Mouse (Mus musculus): ENCODE results near the gene Intu. TPM values are rescaled to one million over a fixed set of nuclear protein-coding genes. Genes with fewer than 3 reads are reported as not detected.
A peak's percentile ranks its signal among the peaks of the same experiment; 100 is the strongest.

The Intu gene
- polyA plus RNA-seq, 1 experiment from 2014 or later, result 3.3 TPM

DNA sequence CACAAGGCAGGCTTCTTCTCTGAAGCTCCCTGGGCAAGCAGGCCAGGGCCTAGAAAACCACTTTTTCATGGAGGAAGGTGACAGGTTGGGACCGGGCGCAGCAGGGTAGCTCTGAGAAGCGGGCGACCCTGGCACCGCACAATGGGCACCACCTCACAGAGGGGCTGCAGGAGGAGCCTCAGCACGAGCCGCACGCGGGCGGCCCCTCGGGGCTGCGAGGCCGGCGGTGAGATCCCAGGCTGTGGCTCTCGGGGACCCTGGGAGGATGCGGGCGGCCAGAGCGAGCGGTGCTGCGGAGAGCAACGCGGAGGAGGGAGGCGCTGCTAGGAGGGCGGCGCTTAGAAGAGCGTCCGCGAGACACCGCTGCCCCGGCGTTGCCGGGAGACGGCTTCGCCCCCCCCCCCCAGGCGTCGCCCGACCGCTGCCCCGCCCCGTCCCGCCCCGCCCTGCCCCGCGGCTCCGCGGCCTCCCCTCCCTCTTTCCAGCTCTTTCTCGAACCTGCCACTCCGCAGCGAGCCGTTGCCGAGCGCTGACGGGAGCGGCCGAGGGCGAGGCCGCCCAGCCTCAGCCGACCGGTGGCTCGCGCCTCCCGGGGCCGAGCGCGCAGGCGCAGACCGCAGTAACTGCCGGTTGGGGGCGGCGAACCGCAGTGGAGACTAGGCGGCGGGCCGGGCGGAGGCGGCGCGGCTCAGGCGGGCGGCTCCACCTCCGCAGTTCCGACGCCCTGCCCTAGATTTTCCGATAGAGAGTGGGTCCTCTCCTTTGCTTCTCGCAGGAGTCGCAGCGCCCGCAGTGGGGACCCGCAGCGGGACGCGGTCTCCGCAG is 214.0 kb downstream of the Intu start:
- H3K9ac ChIP-seq, result peak overlapping the region; percentile 73
- no peak overlapping the region for H3K27ac ChIP-seq
- under 1% methylated on average over 62 of the region's 93 CpGs for WGBS

DNA sequence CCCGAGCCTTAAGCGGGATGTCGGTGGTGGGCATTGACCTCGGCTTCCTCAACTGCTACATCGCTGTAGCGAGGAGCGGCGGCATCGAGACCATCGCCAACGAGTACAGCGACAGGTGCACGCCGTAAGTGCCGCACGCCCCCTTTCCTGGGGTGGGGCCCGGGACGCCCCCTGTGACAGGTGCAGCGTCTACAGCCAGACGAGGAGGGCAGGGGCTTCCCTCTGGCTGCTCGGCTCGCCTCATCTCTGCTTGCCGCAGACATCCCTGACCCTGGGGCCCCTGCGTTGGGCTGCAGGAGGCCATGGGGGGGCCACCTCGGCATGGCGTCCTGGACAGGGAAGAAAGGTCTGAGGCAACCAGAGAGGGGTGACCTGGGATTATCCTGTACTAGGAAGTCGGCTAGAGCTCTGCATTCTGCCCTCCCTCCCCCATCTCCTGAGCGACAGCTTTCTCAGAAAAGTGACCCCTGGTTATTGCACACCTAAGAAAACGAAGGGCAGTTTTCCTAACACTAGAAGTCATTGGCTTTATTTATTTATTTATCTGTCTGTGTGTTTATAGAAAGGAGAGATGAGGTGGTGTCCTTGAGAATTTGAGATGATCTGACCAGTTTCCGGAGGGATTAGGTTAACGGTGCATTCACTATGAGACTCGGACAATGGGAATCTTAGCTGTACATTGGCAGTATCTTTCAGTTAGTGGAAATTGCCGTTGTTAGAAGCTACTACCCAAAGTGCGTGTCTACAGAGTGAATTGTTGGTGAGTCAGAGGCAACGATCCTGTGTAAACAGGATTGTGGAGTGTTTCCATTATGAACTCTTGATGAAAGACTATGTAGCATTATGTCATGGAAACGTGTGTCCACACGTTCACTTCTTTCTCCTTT is 214.8 kb downstream of the Intu start:
- H3K4me1 ChIP-seq, result peaks cover 12% of the 10 kb centered on the region
- H3K9me3 ChIP-seq, result no peaks in the 10 kb centered on the region
- peaks cover 12% of the 10 kb centered on the region for H3K27me3 ChIP-seq
- H3K4me2 ChIP-seq (replicated peaks), result peak overlapping the region; percentile 97
- H3K36me3 ChIP-seq, result no peaks in the 10 kb centered on the region
- H3K27ac ChIP-seq, result no peak overlapping the region
- H3K9ac ChIP-seq, result peak overlapping the region; percentile 73
- 7% methylated on average over 37 of the region's 37 CpGs for WGBS
- peak overlapping the region; percentile 76 for H3K4me3 ChIP-seq
- ATAC-seq (ENCODE audit: low FRiP score, low read depth), result peak; percentile 33

More for the DNA sequence above, 214.0 kb downstream of the Intu start:
- Histone ChIP-seq H3K36me3 (no peaks in the 10 kb centered on the region), H3K9me3 (no peaks in the 10 kb centered on the region), H3K4me2 (replicated peaks) (peak overlapping the region; percentile 97), H3K27me3 (peaks cover 12% of the 10 kb centered on the region), H3K4me1 (peaks cover 12% of the 10 kb centered on the region), H3K4me3 (peak overlapping the region; percentile 76)
- peak; percentile 96 for ATAC-seq (ENCODE audit: low FRiP score, low read depth)

Small RNA genes lying within 50 kb of the gene (microRNA-seq; reads per million reads assigned to microRNA genes)
- not detected for gene Gm23810

Other genes with a start within 250 kb of the Intu start
- 0.17 and 0.25 TPM in 2 replicates for gene Slc25a31, start 177.6 kb downstream of the Intu start, polyA plus RNA-seq (2015; fragmentation: Nextera tagmentation; extraction: Ambion mirVana)
- gene Hspa4l, start 213.2 kb downstream of the Intu start, polyA plus RNA-seq (2015; fragmentation: Nextera tagmentation; extraction: Ambion mirVana), result 3.6 and 4.6 TPM in 2 replicates